Mouse (Mus musculus): ENCODE results near the gene Tgm4.

The Tgm4 gene

DNA sequence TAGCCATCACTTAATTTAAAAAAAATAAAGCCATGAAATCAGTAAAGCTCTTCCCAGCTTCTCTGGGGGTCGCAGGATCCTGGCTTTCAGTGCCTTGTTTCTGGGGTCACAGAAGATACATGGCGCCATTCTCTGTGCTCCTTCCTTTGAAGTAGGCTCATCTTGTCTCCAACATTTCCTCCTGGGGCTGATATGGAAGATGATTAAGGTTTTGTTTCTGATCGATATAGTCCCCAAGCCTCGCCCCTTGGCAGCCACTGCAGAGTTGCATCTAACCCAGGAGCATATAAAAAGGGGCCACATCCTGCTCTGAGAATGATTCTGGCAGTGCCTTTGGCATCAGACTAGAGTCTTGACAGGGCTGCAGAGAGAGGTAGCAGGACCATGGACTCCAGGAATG, at the start of gene Tgm4:
Gene Tgm4, plus strand, starts transcription at position 301 of the 400 bp plus-strand sequence.
- in situ Hi-C loops (cut with MboI) = no loop called here

DNA sequence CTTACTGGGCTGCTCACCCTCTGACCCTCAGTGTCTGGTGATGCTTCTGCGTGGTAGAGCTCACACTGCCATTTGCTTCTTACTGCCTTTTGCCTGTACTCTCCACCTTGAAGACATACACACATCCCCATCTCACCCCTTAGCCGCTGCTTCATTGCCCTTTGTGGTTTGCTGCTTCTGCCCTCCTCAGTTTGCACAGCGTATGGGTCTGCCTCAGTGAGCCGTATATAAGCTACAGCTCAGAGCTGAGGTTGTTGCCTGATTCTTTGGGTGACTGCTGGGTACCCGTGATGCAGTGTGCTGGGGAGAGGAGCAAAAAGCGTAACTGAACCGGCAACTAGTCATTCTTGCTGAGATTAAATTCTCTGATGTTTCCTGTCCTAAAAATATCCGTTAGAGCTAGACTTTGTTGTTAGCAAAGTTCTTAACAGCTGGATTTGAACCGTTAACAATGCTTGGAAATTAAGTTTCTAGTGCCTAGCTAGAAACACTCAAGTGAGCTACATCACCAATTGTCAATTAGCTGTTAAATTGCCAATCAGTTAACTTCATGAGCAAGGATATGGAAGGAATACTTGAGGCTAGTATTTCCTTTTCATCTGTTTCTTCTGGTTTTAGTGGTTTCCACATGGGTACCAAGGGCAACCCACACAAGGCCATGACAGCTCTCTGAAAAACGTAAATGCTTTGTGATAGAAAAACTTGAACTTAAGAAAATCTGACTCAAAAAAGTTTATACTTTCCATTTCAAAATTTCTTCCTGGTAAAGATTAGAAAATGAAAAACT, 35.9 kb upstream of the Tgm4 start:
- in situ Hi-C loops (cut with MboI) = no loop called here

DNA sequence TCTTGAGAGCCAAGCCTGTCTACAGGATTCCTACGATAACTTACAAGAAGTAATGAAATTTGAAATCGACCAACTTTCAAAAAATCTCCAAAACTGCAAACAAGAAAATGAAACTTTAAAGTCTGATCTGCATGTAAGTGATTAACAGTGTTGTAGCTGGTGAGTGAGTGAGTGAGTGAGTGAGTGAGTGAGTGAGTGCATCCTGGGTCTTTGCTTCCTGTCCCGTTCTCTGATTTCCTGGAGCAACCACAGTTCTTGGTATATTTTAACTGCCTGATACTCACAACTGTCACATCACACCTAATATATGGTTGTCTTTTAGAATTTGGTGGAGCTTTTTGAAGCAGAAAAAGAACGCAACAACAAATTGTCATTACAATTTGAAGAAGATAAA, 35.3 kb upstream of the Tgm4 start:
- in situ Hi-C loops (cut with MboI) = no loop called here

DNA sequence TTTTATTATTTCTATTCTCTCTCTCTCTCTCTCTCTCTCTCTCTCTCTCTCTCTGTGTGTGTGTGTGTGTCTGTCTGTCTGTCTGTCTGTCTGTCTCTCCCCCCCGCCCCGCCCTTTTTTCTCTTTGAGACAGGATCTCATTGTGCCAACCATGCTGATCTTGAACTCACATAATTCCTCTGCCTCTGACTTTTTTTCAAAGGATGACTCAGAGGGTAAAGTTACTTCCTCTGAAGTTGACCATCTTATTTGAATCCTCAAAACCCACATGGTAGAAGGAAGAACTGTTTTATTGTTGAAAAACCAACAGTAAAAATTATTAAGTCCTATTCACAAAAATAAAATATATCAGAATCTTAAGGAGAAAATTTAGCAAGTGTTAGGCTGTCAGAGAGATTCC, 29.8 kb upstream of the Tgm4 start:
- in situ Hi-C loops (cut with MboI) = no loop called here

DNA sequence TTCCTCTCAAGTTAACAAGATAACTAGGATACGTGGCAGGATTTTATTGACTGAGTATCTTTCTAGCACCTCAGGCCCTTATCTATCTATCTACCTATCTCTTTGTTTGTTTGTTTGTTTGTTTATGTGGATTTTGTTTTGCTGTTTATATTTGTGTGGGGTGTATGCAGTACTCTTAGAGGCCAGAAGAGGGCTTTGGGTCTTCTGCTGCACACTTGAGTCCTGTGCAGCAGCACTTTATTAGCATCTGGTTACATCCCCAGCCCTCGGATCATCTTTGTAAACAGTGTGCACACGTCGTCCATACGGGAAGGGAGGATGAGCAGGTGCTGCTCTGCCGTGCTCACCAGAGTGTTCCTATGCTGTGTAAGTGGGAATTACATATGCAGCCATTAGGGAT, 28.5 kb upstream of the Tgm4 start:
- in situ Hi-C loops (cut with MboI) = no loop called here

DNA sequence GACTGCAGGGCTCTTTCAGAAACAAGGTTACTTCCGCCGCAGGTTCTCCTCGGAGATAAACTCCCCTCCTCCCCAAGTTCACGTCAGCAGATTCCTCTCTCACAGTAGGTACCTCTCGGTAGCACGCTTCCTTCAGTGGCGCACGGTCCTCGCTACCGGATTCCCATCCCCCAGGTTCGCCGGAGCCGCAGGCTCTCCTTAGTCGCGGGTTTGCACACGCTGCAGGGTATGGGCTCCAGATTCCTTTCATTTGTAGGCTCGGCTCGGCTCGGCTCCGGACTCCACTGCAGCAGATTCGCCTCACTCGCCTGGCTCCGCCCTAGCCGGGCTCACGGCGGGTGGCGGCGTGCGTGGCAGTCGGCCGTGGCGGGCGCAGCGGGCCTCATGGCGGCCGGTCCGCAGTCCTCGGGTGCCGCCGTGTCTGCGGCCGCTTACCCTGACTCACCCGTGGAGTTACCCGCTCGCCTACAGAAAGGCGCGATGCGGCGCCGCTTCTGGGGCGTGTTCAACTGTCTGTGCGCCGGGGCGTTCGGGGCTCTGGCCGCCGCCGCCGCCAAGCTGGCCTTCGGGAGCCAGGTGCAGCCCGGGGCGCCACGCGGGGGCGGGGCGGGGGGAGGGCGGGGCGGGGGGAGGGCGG, 13.4 kb upstream of the Tgm4 start, which contains the start of gene Tmem42:
Gene Tmem42, plus strand, starts transcription at position 332 of the 637 bp plus-strand sequence.
- in situ Hi-C loops (cut with MboI) = no loop called here

DNA sequence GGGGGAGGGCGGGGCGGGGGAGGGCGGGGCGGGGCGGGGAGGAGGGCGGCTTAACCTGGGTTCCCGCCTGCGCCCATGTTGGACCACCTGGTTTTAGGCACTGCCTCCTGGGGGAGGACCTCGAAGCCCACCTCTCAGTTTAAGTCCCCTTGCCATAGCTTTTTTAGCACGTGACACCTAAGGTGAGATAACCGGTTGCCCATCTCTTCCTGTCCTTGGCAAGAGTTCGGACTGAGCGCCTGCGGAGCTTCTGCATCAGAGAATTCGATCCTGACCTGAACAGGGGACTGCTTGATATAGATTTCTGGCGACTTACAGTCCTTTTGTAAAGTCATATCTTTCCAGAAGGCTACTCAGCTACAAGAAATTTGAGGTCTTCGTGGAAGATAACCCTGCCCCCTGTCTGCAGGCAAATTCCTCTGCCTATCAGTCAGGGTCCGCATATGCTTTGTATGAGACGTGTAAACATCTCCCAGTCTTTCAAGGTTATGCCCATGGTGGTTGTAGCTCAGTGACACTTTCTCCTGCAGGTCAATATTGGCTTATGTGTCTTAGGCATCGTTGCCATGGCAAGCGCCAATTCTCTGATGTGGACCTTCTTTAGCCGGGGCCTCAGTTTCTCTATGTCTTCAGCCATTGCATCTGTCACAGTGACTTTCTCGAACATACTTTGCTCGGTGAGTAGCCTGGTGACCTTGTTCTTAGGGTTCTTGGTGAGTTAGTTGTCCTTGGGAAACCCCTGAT, 12.7 kb upstream of the Tgm4 start:
- in situ Hi-C loops (cut with MboI) = no loop called here

DNA sequence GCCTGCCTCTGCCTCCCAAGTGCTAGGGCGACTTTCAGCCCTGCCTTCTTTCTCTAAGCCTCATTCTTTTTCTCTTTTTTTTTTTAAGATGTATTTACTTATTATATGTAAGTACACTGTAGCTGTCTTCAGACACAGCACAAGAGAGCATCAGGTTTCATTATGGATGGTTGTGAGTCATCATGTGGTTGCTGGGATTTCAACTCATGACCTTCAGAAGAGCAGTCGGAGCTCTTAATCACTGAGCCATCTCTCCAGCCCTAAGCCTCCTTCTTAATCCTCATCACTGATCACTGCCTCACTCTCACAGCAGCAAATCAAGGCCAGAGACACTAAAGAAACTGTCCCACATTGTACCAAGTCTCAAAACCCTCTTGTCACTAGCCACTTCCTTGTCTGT, 10.3 kb upstream of the Tgm4 start:
- in situ Hi-C loops (cut with MboI) = no loop called here

DNA sequence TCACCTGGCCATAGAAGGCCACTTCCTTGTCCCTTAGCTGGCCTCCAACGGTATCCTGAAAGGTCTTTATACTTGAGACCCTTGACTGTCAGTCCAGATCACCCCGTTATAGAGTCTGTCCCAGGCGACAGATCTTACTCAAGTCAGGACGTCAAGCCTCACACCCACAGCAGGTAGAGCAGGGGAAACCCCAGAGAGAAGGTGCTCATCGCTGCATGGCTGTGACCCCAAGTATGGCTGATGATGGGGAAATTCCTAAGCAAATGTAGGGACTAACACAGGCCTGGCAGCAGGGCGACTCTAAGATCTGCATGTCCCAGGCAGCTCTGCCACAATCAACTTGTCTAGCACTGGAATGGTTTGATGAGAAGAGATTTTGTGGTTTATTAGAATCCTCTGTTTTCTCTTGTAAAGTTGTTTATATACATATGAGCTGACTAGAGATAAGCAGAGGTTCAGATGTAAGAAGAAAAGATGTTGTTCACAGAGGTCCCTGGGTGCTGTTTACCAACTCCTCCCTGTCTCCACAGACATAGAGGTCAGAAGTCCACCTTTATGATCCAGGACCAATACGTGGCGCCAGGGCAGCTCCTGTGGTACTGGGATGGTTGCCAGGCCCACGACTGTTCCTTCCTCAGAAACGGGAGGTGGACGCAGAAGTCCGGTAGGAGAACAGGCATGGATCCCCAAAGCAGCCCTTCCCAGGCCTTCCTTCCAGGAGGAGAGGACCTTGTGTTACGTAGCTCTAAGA, 2.9 kb upstream of the Tgm4 start:
- in situ Hi-C loops (cut with MboI) = no loop called here

DNA sequence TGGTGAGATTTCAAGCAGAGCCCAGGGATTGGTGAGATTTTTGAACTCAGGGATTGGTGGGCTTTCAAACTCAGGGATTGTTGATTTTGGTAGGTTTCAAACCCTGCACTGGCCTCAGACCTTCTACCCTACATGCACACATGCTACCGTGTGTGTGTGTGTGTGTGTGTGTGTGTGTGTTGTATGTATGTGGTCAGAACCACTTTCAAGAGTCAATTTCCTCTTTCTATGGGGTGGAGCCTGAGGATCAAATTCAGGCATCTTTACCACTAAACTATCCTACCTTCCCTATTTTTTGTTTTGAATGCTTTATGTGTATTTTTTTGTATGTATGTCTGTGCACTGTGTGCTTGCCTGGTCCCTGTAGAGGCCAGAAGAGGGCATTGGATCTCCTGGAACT, 13.1 kb downstream of the Tgm4 start:
- in situ Hi-C loops (cut with MboI) = no loop called here

DNA sequence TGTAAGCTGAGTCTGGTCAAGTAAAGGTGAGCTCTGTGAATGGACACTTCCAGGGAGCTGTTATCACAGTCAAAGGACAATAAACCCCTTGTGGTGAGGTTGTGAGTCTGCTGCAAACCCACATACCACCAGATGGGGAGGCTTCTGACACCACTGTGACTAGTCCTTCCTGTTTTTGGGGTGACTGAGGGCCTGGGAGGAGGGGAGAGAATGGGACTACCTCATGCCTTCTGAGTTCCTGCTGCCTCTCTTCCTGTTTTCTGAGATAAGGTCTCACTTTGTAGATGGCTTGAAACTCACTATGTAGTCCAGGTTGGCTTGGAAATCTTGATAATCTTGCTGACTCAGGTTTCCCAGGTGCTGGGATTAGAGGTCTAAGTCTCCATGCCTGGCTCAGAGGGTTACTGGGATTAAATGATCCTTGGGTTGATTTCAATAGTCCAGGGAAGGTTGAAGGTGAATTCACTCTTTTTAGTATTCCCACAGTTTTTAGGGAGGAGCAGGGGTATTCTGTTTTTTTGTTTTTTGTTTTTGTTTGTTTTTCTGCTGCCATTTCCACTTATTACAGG, 24.3 kb downstream of the Tgm4 start:
- in situ Hi-C loops (cut with MboI) = no loop called here

DNA sequence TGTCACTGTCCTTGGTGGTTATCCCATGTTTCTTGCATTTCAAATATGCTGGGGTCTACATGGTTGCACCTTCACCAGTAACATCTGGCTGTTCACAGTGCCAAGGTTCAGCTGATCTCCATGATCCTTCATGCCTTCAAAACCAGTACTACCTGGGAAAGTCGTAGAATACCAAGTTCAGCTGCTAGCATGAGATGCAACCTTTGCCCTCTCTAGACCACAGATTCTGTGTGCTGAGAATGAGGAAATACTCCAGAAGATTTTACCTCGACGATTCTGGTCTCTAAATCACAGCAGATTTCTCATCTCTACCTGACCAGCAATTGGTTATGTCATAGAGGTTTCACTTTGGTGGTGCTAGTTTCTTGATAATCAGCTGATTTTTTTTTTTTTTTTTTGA, 25.6 kb downstream of the Tgm4 start:
- in situ Hi-C loops (cut with MboI) = no loop called here

DNA sequence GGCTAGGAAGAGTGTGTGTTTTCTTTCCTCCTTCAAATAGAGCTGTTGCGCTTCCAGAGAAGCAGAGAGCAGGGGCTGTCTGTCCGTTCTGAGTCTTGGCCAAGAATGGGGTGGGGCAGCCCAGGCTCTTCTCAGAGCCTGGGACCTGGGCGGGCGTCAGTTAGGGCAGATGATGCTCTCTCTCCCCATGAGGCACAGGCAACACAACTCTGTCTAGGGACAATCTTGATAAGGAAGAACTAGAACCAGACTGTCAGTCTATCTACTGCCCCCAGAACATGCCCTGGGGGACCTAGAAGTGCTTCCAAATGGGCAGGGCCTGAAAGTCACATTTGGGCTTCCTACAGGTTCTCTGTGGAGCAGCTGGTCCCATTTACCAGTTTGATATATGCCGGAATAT, 44.6 kb downstream of the Tgm4 start:
- in situ Hi-C loops (cut with MboI) = no loop called here

DNA sequence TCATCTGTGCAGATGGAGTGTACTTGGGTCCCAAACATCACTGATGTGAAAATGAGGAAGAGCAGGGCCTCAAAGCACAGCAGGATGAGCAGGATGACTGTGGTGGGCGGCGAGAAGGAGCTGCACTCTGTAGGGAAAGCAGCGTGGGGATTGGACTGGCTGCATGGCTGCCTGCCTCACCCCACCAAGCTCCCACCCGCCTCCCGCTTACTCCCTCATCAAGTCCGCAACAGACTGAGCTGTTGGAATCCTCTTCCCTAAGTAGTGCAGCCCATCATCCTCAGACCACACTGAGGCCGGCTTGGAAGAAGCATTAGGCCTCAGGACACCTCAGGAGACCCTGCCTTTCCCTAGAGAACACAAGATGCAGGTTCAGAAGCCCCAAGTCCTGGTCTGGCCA, 45.8 kb downstream of the Tgm4 start:
- in situ Hi-C loops (cut with MboI) = no loop called here

DNA sequence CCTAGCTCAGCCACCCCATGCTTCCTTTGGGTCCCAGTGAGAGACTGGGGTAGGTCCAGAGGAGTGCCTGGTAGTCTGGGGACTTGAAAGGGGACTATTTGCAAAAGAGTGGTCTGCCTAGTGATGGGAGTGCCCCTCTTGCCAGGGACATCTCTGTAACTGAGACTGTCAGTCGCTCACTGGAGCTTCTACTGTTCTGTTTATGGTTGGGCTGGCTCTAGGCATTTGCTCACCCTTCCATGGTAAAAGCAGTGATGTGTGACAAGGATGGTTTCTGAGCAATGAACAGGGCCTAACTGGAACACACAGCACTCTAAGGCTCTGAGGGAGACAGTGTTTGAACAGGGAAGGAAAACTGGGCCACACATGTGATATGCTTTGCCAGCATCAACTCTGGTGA, 46.3 kb downstream of the Tgm4 start:
- in situ Hi-C loops (cut with MboI) = no loop called here

DNA sequence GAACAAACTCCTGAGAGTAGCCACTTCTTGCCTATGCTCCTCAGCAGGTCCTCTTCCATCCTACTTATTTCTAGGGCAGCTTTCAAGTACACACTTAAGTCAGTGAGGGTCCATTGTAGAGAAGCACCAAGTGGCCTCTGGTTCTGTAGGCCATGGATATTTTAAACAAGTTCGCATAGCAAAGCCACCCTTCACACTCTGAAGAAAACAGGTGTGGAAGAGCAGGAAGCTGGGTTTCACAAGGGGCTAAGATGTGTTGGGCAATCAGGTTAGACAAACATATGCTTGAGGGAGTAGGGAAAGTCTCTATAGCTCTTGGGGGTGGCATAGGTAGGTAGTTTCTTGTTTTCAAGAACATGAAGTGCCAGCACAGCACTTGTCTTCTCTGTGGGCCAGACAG, 50.8 kb downstream of the Tgm4 start:
- in situ Hi-C loops (cut with MboI) = no loop called here

DNA sequence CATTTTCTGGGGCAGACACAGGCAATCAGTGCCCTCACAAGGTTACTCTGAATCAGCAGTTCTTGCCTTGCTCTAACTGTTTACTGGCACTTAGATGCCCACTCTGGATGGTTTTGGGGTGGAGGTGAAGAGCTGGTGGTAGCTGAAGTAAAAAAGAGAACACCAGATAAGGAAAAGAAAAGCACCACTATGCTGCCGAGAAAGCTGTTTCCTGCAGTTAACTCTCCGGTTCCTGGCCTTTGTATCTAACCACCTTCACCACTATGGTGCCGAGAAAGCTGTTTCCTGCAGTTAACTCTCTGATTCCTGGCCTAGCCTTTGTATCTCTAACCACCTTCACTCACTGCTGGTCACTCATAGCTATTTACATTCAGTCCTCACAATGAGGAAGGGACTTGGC, 53.0 kb downstream of the Tgm4 start:
- in situ Hi-C loops (cut with MboI) = no loop called here

DNA sequence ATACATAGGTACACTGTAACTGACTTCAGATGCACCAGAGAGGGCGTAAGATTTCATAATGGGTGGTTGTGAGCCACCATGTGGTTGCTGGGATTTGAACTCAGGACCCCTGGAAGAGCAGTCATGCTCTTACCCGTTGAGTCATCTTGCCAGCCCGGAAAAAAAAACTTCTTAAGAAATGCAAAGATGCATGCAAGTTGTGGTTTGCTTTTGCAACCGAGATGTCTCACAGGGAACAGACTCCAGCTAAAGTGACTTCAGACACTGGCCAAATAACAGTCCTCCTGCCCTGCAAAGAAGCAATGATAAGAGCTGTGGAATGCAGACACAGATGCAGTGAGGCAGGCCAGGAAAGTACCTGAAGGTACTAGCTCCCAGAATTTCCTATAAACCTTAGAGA, 56.3 kb downstream of the Tgm4 start:
- in situ Hi-C loops (cut with MboI) = no loop called here

DNA sequence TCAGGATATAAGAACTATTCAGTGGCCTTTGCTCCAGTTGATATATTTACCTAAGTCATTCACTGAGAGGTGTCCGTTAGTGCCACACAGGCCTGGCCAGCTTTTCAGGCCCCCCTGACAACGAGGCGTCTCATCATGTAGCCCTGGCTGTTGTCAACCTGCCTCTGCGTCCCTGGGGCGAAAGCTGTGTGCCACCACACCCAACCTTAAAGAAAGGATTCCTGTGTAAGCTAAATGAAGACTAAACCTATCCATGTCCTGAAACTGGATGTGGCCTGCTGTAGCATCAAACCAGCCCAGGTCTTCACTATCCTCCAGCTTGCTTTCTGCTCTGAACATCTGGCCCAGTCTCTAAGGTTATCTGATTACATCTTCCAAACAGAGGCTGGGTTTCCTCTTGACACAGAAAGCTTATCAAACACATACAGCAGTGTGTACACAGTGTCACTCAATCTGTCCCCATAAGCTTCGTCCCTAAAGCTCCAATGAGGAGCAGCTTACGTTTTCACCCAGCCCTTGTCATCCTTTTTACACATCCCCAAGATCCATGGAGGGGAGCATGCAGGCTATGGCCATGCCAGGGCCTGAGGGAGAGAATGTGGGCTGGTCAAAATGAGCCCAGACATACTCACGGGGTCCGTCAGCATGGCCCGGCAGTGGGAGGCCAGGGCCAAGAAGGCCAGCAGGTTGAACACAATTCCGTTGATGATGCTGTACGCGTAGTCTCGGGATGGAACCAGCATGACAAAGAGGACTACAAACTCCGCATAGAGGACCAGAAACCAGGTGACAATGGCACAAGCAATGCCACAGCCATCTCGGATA, 65.3 kb downstream of the Tgm4 start:
- in situ Hi-C loops (cut with MboI) = no loop called here

DNA sequence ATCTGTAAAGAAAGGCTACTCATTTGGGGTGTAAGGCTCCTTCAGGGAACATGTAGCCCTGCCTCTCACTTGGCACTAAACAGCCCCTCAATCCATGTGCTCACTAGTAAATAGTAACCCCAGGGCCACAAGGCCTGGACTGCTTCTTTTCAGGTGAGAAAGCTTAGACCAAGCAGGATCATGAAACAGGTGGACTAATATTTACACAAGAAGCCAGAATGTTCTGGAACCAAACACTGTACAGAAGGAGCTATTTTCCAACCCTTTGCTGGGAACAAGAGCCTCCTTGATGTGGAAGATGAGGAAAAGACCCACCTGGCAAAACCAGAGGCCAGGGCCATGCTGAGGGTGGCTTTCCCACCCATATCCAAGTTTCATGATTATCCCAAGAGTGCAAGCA, 68.9 kb downstream of the Tgm4 start:
- in situ Hi-C loops (cut with MboI) = no loop called here

DNA sequence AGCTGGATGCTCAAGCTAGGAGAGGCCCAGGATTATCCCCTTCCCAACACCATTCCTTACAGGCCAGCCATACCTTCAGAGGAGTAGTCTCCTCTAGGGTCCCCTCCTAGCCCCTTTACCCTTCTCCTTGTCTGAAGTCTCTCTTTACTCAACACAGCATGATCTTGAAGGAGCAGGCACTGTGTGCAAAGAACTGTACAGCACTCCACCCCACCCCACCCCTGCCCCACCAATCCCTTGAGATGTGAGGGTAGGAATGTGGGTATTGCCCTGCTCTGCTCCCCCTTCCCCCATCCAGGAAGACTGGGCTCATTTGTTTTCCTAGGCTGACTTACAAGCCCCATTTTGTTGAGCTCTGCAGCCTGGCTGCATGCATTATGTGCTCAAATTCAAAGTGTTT, 69.8 kb downstream of the Tgm4 start:
- in situ Hi-C loops (cut with MboI) = no loop called here

All from mature B cell (primary cell).